Comparison of ENCODE assay signal across 13 mouse cellular contexts in the genomic region with DNA sequence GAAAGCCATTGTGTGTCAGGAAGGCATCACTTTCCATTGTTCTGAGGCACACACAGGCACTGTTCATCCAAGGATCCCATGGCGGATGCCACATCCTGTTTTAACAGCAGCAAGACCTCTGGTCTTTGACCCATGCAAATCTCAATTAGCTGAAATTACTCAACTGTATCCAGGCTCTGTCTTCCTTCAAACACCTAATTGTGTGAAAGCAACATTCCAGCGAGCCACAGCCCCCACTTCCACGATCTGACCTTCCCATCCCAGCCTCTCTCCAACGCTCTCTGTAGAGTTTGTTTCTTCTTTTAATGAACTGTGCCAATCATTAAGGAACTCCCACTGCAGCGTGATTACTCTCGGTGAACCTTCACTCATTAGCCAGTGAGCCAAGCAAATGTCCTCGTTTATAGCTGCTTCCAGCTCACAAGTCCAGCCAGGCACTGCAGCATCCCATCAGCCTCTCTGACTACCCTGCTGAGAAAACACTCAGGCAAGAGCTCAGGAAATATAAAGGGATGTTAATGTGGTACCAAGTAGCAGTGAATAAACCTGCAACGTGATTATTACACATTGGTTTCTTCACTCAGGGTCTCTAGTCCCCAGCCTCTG.
DNase-seq lines count a peak whose midpoint lies in the region; ATAC-seq lines count a peak whose summit lies in the region.
"Had no signal": no experiment of that assay in that cellular context is flagged by ENCODE, and none has a peak within 500 bp of the region (broad histone marks: within the 10 kb centered on the region; RNA-seq: fewer than 3 reads in every experiment).

No protein-coding gene starts in this region.

- 10% methylated on average over 8 of the region's 8 CpGs for WGBS in midbrain, embryonic 13.5 days
- 12% methylated on average over 8 of the region's 8 CpGs for WGBS in midbrain, embryonic 15.5 days
- WGBS in hindbrain, embryonic 15.5 days, result 14% methylated on average over 8 of the region's 8 CpGs

- no peaks in the 10 kb centered on the region for H3K9me3 ChIP-seq in midbrain, embryonic 13.5 days
- H3K9me3 ChIP-seq in midbrain, embryonic 15.5 days, result no peaks in the 10 kb centered on the region
- H3K9me3 ChIP-seq in hindbrain, embryonic 15.5 days, result no peaks in the 10 kb centered on the region
- H3K9me3 ChIP-seq: embryonic facial prominence, embryonic 12.5 days had no signal

- H3K9ac ChIP-seq in midbrain, embryonic 13.5 days (replicated peaks), result no peak overlapping the region
- H3K9ac ChIP-seq in midbrain, embryonic 15.5 days, result no peak overlapping the region
- H3K9ac ChIP-seq in hindbrain, embryonic 15.5 days, result no peak overlapping the region
- H3K9ac ChIP-seq: embryonic facial prominence, embryonic 12.5 days had no signal

- peaks cover 12% of the 10 kb centered on the region; the same call in 1 of the 2 replicates for H3K27me3 ChIP-seq in midbrain, embryonic 13.5 days
- no peaks in the 10 kb centered on the region for H3K27me3 ChIP-seq in midbrain, embryonic 15.5 days (replicated peaks)
- no peaks in the 10 kb centered on the region for H3K27me3 ChIP-seq in hindbrain, embryonic 15.5 days

- 0 out of 2 replicates have a peak, but pooled peaks have one; percentile 14 for ATAC-seq in midbrain, embryonic 13.5 days
- ATAC-seq in midbrain, embryonic 15.5 days (replicated peaks), result no peak
- ATAC-seq in hindbrain, embryonic 15.5 days (ENCODE audit: low FRiP score, low read depth), result no peak; the same call in 1 of the 2 replicates
- ATAC-seq: Patski had no signal

- no peak overlapping the region for H3K4me2 ChIP-seq in midbrain, embryonic 13.5 days (replicated peaks)
- no peak overlapping the region for H3K4me2 ChIP-seq in midbrain, embryonic 15.5 days
- H3K4me2 ChIP-seq in hindbrain, embryonic 15.5 days, result no peak overlapping the region
- H3K4me2 ChIP-seq: embryonic facial prominence, embryonic 12.5 days had no signal

- no peak overlapping the region for H3K4me3 ChIP-seq in midbrain, embryonic 13.5 days (replicated peaks)
- no peak overlapping the region for H3K4me3 ChIP-seq in midbrain, embryonic 15.5 days
- no peak overlapping the region for H3K4me3 ChIP-seq in hindbrain, embryonic 15.5 days
- H3K4me3 ChIP-seq: embryonic facial prominence, embryonic 12.5 days; heart, adult 2 months; layer of hippocampus, adult 2 months had no signal

- peaks cover 18% of the 10 kb centered on the region for H3K4me1 ChIP-seq in midbrain, embryonic 13.5 days (replicated peaks)
- H3K4me1 ChIP-seq in midbrain, embryonic 15.5 days, result peaks cover 7% of the 10 kb centered on the region; the same call in 1 of the 2 replicates
- H3K4me1 ChIP-seq in hindbrain, embryonic 15.5 days (replicated peaks), result 0 out of 2 replicates have a peak, but pooled peaks cover 6% of the 10 kb centered on the region

- no peak overlapping the region for H3K27ac ChIP-seq in midbrain, embryonic 13.5 days
- H3K27ac ChIP-seq in midbrain, embryonic 15.5 days, result no peak overlapping the region
- 0 out of 2 replicates have a peak overlapping the region, but pooled peaks have one; percentile 18 for H3K27ac ChIP-seq in hindbrain, embryonic 15.5 days (replicated peaks)
- H3K27ac ChIP-seq: embryonic facial prominence, embryonic 12.5 days; heart, adult 2 months; layer of hippocampus, adult 2 months had no signal

- peak; percentile 16 for DNase-seq in kidney, postnatal 10 days
- DNase-seq in adrenal gland, postnatal 36 days, result no peak
- no peak for DNase-seq in urinary bladder, adult 2 months (ENCODE audit: low spot score)
- DNase-seq in layer of hippocampus, postnatal 10 days (ENCODE audit: low spot score in 2 of 2), result no peak
- DNase-seq: adrenal gland, postnatal 14 days; cerebellum, adult 18-20 months; heart, adult 2 months had no signal

- no peaks in the 10 kb centered on the region for H3K36me3 ChIP-seq in midbrain, embryonic 13.5 days
- no peaks in the 10 kb centered on the region for H3K36me3 ChIP-seq in midbrain, embryonic 15.5 days (replicated peaks)
- H3K36me3 ChIP-seq in hindbrain, embryonic 15.5 days, result no peaks in the 10 kb centered on the region
- H3K36me3 ChIP-seq: embryonic facial prominence, embryonic 12.5 days had no signal
